Mouse (Mus musculus): ENCODE measurements around the gene Opcml. TPM values are rescaled to one million over a fixed set of nuclear protein-coding genes. Genes with fewer than 3 reads are reported as not detected.

The Opcml gene
- polyA plus RNA-seq, 1 experiment, result not detected

DNA sequence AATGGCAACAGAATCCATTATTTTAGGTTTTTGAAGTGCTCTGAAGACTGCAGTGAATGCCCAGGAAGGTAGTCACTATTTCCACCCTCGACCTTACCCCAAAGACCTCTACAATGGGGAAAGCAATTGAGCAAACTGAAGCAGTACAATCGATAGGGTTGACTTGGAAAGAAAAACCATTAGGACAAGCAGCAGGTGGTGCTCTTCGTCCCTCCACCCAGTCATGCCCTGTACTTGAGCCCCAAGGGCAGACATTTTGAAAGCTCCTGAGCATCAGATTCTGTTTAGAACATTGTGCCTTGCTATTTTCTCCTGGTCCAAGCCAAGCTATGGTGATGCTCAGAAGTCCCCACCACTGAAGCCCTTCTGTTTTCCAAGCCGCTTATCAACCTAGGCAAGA lies 744.4 kb downstream of the Opcml start:
- no peak for TF ChIP-seq POLR2A (IDR thresholded peaks at IDR 0.05; ENCODE audit: insufficient read length, low read depth)
- no peak for TF ChIP-seq POLR2AphosphoS2 (IDR thresholded peaks at IDR 0.05; ENCODE audit: insufficient read length, low read depth)
- TF ChIP-seq SRF (IDR thresholded peaks at IDR 0.05; ENCODE audit: control insufficient read depth, insufficient read length, low read depth), result no peak
- TF ChIP-seq CEBPB (IDR thresholded peaks at IDR 0.05; ENCODE audit: insufficient read depth, poor library complexity, severe bottlenecking), result no peak
- no peak for TF ChIP-seq USF1 (IDR thresholded peaks at IDR 0.05; ENCODE audit: low read depth)
- TF ChIP-seq TCF3 (IDR thresholded peaks at IDR 0.05; ENCODE audit: insufficient read length, low read depth), result no peak
- no peak for TF ChIP-seq MAX (IDR thresholded peaks at IDR 0.05; ENCODE audit: low read depth)
- no peak for TF ChIP-seq MYOG (IDR thresholded peaks at IDR 0.05; ENCODE audit: control insufficient read depth in 1 of 3, insufficient read depth in 1 of 3, insufficient read length in 2 of 3, low read depth in 2 of 3)
- no peak for TF ChIP-seq MYOD1 (IDR thresholded peaks at IDR 0.05; ENCODE audit: control insufficient read depth in 1 of 3, insufficient read length in 2 of 3, low read depth in 2 of 3)
- TF ChIP-seq TCF12 (IDR thresholded peaks at IDR 0.05; ENCODE audit: insufficient read depth, poor library complexity, severe bottlenecking), result no peak
- no peak for TF ChIP-seq REST (IDR thresholded peaks at IDR 0.05; ENCODE audit: insufficient read depth, insufficient read length)
- no peak for TF ChIP-seq E2F4 (IDR thresholded peaks at IDR 0.05; ENCODE audit: insufficient read depth)
- H3K79me2 ChIP-seq (ENCODE audit: control insufficient read depth, insufficient read depth), result no peaks in the 10 kb centered on the region
- H3K36me3 ChIP-seq (ENCODE audit: control insufficient read depth, insufficient read depth), result no peaks in the 10 kb centered on the region
- H3K4me2 ChIP-seq (ENCODE audit: low read depth), result no peak overlapping the region
- H3ac ChIP-seq (ENCODE audit: control insufficient read depth, insufficient read length), result no peak overlapping the region
- H3K4me3 ChIP-seq, result no peak overlapping the region
- no peaks in the 10 kb centered on the region for H3K27me3 ChIP-seq (ENCODE audit: control insufficient read depth, insufficient read depth, insufficient read length)

DNA sequence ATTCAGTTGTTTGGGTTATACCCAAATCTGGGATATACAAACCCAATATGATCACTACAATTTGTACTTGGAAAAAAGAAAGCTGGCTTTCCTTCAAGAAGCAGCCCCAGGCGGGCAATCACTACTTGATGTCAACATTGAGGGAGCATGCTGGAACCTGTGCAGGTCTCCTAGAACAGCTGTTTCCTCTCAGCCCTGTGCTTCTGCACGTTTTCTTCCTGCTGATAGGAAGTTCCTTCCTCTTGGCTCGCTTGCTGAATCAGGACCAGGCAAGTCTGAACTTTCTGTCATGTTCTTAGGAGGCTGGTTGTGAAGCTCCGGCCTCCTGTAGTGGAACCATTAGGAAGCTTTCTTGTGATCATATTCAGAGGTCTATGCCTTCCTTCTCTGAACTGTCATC lies 746.1 kb downstream of the Opcml start:
- Histone ChIP-seq H3ac (ENCODE audit: control insufficient read depth, insufficient read length) (no peak overlapping the region), H3K36me3 (ENCODE audit: control insufficient read depth, insufficient read depth) (no peaks in the 10 kb centered on the region), H3K4me2 (ENCODE audit: low read depth) (no peak overlapping the region), H3K27me3 (ENCODE audit: control insufficient read depth, insufficient read depth, insufficient read length) (no peaks in the 10 kb centered on the region), H3K4me3 (no peak overlapping the region), H3K79me2 (ENCODE audit: control insufficient read depth, insufficient read depth) (no peaks in the 10 kb centered on the region)
- no peak for TF ChIP-seq TCF12 (IDR thresholded peaks at IDR 0.05; ENCODE audit: insufficient read depth, poor library complexity, severe bottlenecking)
- no peak for TF ChIP-seq MAX (IDR thresholded peaks at IDR 0.05; ENCODE audit: low read depth)
- TF ChIP-seq POLR2A (IDR thresholded peaks at IDR 0.05; ENCODE audit: insufficient read length, low read depth), result no peak
- no peak for TF ChIP-seq MYOD1 (IDR thresholded peaks at IDR 0.05; ENCODE audit: control insufficient read depth in 1 of 3, insufficient read length in 2 of 3, low read depth in 2 of 3)
- no peak for TF ChIP-seq E2F4 (IDR thresholded peaks at IDR 0.05; ENCODE audit: insufficient read depth)
- TF ChIP-seq REST (IDR thresholded peaks at IDR 0.05; ENCODE audit: insufficient read depth, insufficient read length), result no peak
- TF ChIP-seq CEBPB (IDR thresholded peaks at IDR 0.05; ENCODE audit: insufficient read depth, poor library complexity, severe bottlenecking), result no peak
- TF ChIP-seq SRF (IDR thresholded peaks at IDR 0.05; ENCODE audit: control insufficient read depth, insufficient read length, low read depth), result no peak
- no peak for TF ChIP-seq POLR2AphosphoS2 (IDR thresholded peaks at IDR 0.05; ENCODE audit: insufficient read length, low read depth)
- no peak for TF ChIP-seq USF1 (IDR thresholded peaks at IDR 0.05; ENCODE audit: low read depth)
- TF ChIP-seq MYOG (IDR thresholded peaks at IDR 0.05; ENCODE audit: control insufficient read depth in 1 of 3, insufficient read depth in 1 of 3, insufficient read length in 2 of 3, low read depth in 2 of 3), result no peak
- TF ChIP-seq TCF3 (IDR thresholded peaks at IDR 0.05; ENCODE audit: insufficient read length, low read depth), result no peak

DNA sequence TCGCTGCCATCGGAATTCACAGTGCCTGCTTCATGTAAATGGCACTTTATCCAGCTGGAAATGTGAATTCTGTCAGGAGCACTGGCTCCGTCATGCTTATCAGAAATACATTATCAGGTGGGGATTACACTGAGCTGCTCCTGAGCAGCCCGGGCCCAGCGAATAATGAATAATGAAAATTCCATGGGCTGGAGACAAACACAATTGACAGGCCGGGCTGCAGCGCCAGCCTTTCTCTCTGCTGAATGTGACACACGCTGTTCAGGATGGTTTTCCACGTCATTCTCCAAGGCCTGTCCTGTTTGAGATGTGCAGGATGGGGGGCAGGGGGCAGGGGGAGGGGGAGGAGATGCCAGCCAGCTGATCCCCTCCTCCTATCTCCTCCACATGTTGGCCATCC lies 757.6 kb downstream of the Opcml start:
- no peak overlapping the region for H3K4me3 ChIP-seq
- no peak for TF ChIP-seq USF1 (IDR thresholded peaks at IDR 0.05; ENCODE audit: low read depth)
- no peak for TF ChIP-seq SRF (IDR thresholded peaks at IDR 0.05; ENCODE audit: control insufficient read depth, insufficient read length, low read depth)
- TF ChIP-seq CEBPB (IDR thresholded peaks at IDR 0.05; ENCODE audit: insufficient read depth, poor library complexity, severe bottlenecking), result no peak
- TF ChIP-seq MYOD1 (IDR thresholded peaks at IDR 0.05; ENCODE audit: control insufficient read depth in 1 of 3, insufficient read length in 2 of 3, low read depth in 2 of 3), result no peak
- TF ChIP-seq POLR2A (IDR thresholded peaks at IDR 0.05; ENCODE audit: insufficient read length, low read depth), result no peak
- no peak for TF ChIP-seq TCF12 (IDR thresholded peaks at IDR 0.05; ENCODE audit: insufficient read depth, poor library complexity, severe bottlenecking)
- TF ChIP-seq MYOG (IDR thresholded peaks at IDR 0.05; ENCODE audit: control insufficient read depth in 1 of 3, insufficient read depth in 1 of 3, insufficient read length in 2 of 3, low read depth in 2 of 3), result no peak
- H3ac ChIP-seq (ENCODE audit: control insufficient read depth, insufficient read length), result no peak overlapping the region
- no peaks in the 10 kb centered on the region for H3K36me3 ChIP-seq (ENCODE audit: control insufficient read depth, insufficient read depth)
- no peaks in the 10 kb centered on the region for H3K27me3 ChIP-seq (ENCODE audit: control insufficient read depth, insufficient read depth, insufficient read length)
- H3K79me2 ChIP-seq (ENCODE audit: control insufficient read depth, insufficient read depth), result no peaks in the 10 kb centered on the region
- H3K4me2 ChIP-seq (ENCODE audit: low read depth), result no peak overlapping the region

DNA sequence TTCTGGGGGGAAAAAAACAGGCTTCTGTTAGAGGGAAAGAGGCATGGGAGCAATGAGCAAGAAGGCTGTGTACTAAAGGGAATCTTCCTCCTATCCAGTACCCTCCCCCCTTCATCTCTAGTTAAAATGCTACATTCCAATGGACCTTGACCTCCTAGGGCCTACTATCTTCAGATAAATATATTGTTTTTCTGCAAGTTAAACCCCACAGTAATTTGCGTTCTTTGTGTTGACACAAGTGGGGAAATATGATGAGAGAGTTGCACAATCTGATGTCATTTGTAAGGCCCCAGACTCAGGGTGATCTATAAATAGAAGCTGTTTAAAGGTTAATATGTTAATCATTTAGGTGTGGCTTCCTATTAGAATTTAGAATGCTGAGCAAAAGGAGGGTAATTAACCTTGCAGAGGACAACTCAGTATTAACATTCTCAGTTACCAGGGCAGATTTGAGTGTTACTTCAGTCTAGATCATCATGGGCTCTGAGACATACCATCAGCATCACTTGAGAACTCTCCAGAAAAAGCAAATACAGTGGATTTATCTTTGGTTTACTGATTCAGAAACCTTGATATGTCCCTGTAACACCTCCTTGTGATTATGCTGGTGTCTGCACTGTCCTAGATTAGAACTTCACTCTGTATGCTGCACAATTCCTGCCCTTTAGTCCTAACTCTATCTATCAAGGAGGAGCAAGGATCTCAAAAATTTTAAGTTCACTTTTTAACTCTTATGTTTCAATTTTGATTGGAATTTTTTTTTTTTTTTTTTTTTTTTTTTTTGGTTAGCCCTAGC lies 762.0 kb downstream of the Opcml start:
- Histone ChIP-seq H3K4me2 (ENCODE audit: low read depth) (no peak overlapping the region), H3K79me2 (ENCODE audit: control insufficient read depth, insufficient read depth) (no peaks in the 10 kb centered on the region), H3K36me3 (ENCODE audit: control insufficient read depth, insufficient read depth) (no peaks in the 10 kb centered on the region), H3K4me3 (no peak overlapping the region), H3ac (ENCODE audit: control insufficient read depth, insufficient read length) (no peak overlapping the region), H3K27me3 (ENCODE audit: control insufficient read depth, insufficient read depth, insufficient read length) (no peaks in the 10 kb centered on the region)
- no peak for TF ChIP-seq REST (IDR thresholded peaks at IDR 0.05; ENCODE audit: insufficient read depth, insufficient read length)
- TF ChIP-seq CEBPB (IDR thresholded peaks at IDR 0.05; ENCODE audit: insufficient read depth, poor library complexity, severe bottlenecking), result 0 out of 2 replicates have a peak, but pooled peaks have one; percentile 23

DNA sequence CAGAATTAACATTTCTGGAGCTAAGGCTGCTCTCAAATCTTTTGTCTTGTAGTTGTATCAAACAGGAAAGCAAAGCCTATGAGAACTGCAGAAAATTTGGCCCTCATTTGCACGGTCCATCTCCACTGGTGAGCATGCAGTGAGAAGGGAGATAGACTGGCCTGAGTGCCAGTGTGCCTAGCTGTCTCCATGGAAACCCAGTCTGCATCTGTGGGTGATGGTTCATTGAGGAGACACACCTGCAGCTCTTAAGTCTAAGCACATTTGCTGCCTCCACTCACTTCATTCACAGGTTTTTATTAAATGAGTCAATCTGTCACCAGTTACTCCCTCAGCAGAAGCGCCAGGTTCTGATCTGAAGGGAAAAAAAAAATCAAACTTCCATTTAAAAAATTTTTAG lies 768.1 kb downstream of the Opcml start:
- no peaks in the 10 kb centered on the region for H3K27me3 ChIP-seq (ENCODE audit: control insufficient read depth, insufficient read depth, insufficient read length)
- TF ChIP-seq CEBPB (IDR thresholded peaks at IDR 0.05; ENCODE audit: insufficient read depth, poor library complexity, severe bottlenecking) (no peak), TCF3 (IDR thresholded peaks at IDR 0.05; ENCODE audit: insufficient read length, low read depth) (no peak)
- H3ac ChIP-seq (ENCODE audit: control insufficient read depth, insufficient read length), result no peak overlapping the region
- no peaks in the 10 kb centered on the region for H3K79me2 ChIP-seq (ENCODE audit: control insufficient read depth, insufficient read depth)
- H3K36me3 ChIP-seq (ENCODE audit: control insufficient read depth, insufficient read depth), result no peaks in the 10 kb centered on the region
- H3K4me3 ChIP-seq, result no peak overlapping the region
- H3K4me2 ChIP-seq (ENCODE audit: low read depth), result no peak overlapping the region
